Mouse (Mus musculus) C2C12 (cell line): ENCODE measurements around the gene Amdhd1.

Experiments
- MAX ChIP-seq: IDR thresholded peaks from one replicate; pipeline ENCODE4 v1.6.1; 2011; ENCODE audit warnings: mild to moderate bottlenecking, control low read depth
- MYOG ChIP-seq: IDR thresholded peaks from one replicate; pipeline ENCODE4 v1.6.1; 2011; ENCODE audit not compliant: control insufficient read depth, insufficient read length; ENCODE audit errors: extremely low read depth

GRCm38 (mm10) chr10:93564518-93565090, 24.8 kb upstream of the Amdhd1 start:
- no peak for TF ChIP-seq MYOG
- TF ChIP-seq MAX = no peak
